Mouse (Mus musculus) forebrain, embryonic 14.5 days (tissue): ENCODE measurements around the gene Lrrc20. TPM values are rescaled to one million over a fixed set of nuclear protein-coding genes. Genes with fewer than 3 reads are reported as not detected.
A peak's percentile ranks its signal among the peaks of the same experiment; 100 is the strongest.

Source experiments
- ATAC-seq: fragments of 200-750 bp; cut with Nextera tagmentation; 2 replicates; pipeline ENCODE4 v1.8.0; 2017; ENCODE audit warnings: mild to moderate bottlenecking, moderate library complexity
- DNase-seq: peaks from one replicate; pipeline ENCODE4 v3.0.0-alpha.2; 2015; ENCODE audit warnings: low spot score
- H3K27ac ChIP-seq: fragments of 300-500 bp; sonication (generic); 2 replicates; pipeline ENCODE4 v1.5.1; 2014; ENCODE audit warnings: low read depth, mild to moderate bottlenecking, control low read depth, low read length, moderate library complexity
- H3K27me3 ChIP-seq: fragments of 300-500 bp; sonication (generic); replicated peaks from 2 replicates; pipeline ENCODE4 v1.6.1; 2014; ENCODE audit warnings: low read length, control low read depth, mixed read lengths; ENCODE audit not compliant: control insufficient read depth, insufficient read depth
- H3K36me3 ChIP-seq: fragments of 300-500 bp; sonication (generic); 2 replicates; pipeline ENCODE4 v1.6.1; 2014; ENCODE audit warnings: low read length, control low read depth; ENCODE audit not compliant: control insufficient read depth, insufficient read depth
- H3K4me1 ChIP-seq: fragments of 300-500 bp; sonication (generic); 2 replicates; pipeline ENCODE4 v1.6.1; 2014; ENCODE audit warnings: antibody characterized with exemption, low read length, control low read depth; ENCODE audit not compliant: control insufficient read depth, insufficient read depth
- H3K4me2 ChIP-seq: fragments of 300-500 bp; sonication (generic); 2 replicates; pipeline ENCODE4 v1.6.1; 2014; ENCODE audit warnings: mild to moderate bottlenecking, control low read depth, low read length
- H3K4me3 ChIP-seq: fragments of 300-500 bp; sonication (generic); 2 replicates; pipeline ENCODE4 v1.5.1; 2014; ENCODE audit warnings: low read depth, low read length, control low read depth
- H3K9ac ChIP-seq: fragments of 300-500 bp; sonication (generic); 2 replicates; pipeline ENCODE4 v1.6.1; 2014; ENCODE audit warnings: mild to moderate bottlenecking, low read length, control low read depth, moderate library complexity
- H3K9me3 ChIP-seq: fragments of 300-500 bp; sonication (generic); replicated peaks from 2 replicates; pipeline ENCODE4 v1.6.1; 2016; ENCODE audit warnings: low read length, control low read depth, mixed read lengths; ENCODE audit not compliant: control insufficient read depth
- WGBS: fragments of 180-500 bp; shearing (Covaris S2); extraction: QIAGEN DNeasy Blood & Tissue Kit; methylation state at CpG from one replicate; pipeline ENCODE4 v1.1.7; 2014; 5-methylcytosine and 5-hydroxymethylcytosine counted together
- polyA plus RNA-seq: library from polyadenylated mRNA; unstranded; fragments of >200 nt; fragmentation: Nextera tagmentation; extraction: Ambion mirVana; gene quantifications from 2 replicates; pipeline ENCODE4 v1.2.1, GENCODE M21; 2014

Gene Lrrc20
- polyA plus RNA-seq, 1 experiment from 2014 or later = 21.3 TPM

DNA sequence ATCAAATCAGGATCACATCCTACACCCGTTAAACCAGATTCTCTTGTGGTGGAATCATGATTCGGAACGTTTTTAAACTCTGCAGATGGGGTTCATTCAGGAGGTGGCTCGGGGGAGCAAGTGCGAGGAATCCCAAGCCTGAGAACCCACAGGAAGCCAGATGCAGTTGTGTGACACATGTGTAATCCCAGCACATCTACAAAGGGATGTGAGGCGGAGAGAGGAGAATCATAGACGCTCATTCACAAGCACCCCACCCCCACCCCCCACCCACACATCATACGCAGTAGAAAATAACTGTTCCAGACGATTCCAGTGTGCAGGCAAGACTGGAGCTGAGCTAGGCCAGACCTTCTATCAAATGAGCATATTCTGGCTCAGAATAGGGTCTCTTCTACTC lies 87.9 kb downstream of the Lrrc20 start:
- Histone ChIP-seq H3K27ac (no peak overlapping the region), H3K4me1 (no peaks in the 10 kb centered on the region), H3K4me3 (no peak overlapping the region), H3K27me3 (no peaks in the 10 kb centered on the region), H3K9me3 (no peaks in the 10 kb centered on the region), H3K9ac (no peak overlapping the region), H3K36me3 (no peaks in the 10 kb centered on the region), H3K4me2 (no peak overlapping the region)
- ATAC-seq = no peak
- 85% methylated on average over 9 of the region's 9 CpGs for WGBS
- DNase-seq = no peak

DNA sequence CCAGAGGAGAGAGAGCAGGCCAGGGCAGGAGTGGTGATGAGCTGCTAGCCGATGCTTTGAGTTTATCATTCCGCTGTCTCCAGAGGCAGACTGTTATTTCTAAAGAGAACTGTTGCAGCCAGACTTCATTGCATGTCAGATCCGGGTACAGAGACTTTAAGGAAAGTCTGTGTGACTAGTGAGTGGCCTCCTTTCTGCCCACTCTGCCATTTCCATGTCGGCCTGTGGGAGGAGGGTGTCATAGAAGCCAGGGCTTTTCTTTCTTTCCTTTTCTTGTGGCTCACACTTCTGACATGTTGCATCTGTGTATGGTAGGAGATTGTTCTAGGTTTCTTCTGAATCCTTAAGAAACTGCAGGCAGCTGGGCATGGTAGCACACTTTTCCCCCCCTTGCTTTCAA lies 88.8 kb downstream of the Lrrc20 start:
- DNase-seq = no peak
- ATAC-seq = no peak
- Histone ChIP-seq H3K9me3 (no peaks in the 10 kb centered on the region), H3K36me3 (no peaks in the 10 kb centered on the region), H3K4me1 (no peaks in the 10 kb centered on the region), H3K27ac (no peak overlapping the region), H3K9ac (no peak overlapping the region), H3K4me3 (no peak overlapping the region), H3K4me2 (no peak overlapping the region), H3K27me3 (no peaks in the 10 kb centered on the region)
- WGBS = 88% methylated on average over 4 of the region's 4 CpGs

DNA sequence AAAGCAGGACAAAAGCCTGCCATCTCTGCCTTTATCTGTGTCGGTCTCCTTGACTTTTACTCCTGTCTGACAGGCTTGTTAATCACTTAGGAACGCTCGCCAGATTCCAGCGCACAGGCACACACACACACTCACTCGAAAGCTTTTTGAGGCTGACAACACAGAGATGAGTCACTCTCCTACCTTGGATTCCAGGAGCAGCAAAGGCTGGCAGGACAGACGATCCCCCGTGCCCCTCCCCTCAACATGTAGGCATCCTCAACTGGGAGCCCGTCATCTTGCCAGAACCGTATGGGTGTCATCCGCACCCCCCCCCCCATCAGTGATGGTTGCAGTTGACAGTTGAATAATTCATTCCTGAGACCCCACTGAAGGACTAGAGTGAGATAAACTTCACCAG lies 94.6 kb downstream of the Lrrc20 start:
- Histone ChIP-seq H3K4me3 (no peak overlapping the region), H3K4me2 (0 out of 2 replicates have a peak overlapping the region, but pooled peaks have one; percentile 3), H3K9me3 (no peaks in the 10 kb centered on the region), H3K9ac (0 out of 2 replicates have a peak overlapping the region, but pooled peaks have one; percentile 29), H3K27me3 (no peaks in the 10 kb centered on the region), H3K27ac (no peak overlapping the region), H3K36me3 (no peaks in the 10 kb centered on the region), H3K4me1 (peaks cover 13% of the 10 kb centered on the region)
- peak; percentile 71 for ATAC-seq
- peak; percentile 55 for DNase-seq
- 15% methylated on average over 10 of the region's 10 CpGs for whole genome bisulfite sequencing

DNA sequence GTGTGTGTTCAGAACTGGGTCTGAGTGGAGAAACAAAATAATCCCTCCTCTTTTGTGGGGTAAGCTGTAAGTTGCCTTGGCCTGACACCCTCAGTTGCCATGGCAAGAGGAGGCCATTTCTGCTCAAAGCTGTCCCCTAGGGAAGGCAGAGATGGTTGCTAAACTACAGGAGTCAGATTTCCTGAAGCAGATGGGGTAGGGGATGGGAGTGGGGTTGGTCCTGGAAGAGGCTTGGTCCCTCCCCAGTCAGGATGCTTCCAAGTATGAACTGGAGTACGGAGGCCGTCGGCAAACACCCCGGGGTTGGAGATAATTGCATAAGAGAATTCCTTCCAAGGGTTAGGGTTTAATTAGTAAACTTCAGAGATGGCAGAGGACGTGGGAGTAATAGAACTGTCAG lies 96.5 kb downstream of the Lrrc20 start:
- peaks cover 25% of the 10 kb centered on the region for H3K4me1 ChIP-seq
- no peaks in the 10 kb centered on the region for H3K36me3 ChIP-seq
- WGBS = 59% methylated on average over 5 of the region's 5 CpGs
- ATAC-seq (no peak), DNase-seq (no peak)
- H3K9me3 ChIP-seq = no peaks in the 10 kb centered on the region
- H3K4me2 ChIP-seq = no peak overlapping the region
- H3K27me3 ChIP-seq = no peaks in the 10 kb centered on the region
- no peak overlapping the region for H3K9ac ChIP-seq
- no peak overlapping the region for H3K27ac ChIP-seq
- no peak overlapping the region for H3K4me3 ChIP-seq

DNA sequence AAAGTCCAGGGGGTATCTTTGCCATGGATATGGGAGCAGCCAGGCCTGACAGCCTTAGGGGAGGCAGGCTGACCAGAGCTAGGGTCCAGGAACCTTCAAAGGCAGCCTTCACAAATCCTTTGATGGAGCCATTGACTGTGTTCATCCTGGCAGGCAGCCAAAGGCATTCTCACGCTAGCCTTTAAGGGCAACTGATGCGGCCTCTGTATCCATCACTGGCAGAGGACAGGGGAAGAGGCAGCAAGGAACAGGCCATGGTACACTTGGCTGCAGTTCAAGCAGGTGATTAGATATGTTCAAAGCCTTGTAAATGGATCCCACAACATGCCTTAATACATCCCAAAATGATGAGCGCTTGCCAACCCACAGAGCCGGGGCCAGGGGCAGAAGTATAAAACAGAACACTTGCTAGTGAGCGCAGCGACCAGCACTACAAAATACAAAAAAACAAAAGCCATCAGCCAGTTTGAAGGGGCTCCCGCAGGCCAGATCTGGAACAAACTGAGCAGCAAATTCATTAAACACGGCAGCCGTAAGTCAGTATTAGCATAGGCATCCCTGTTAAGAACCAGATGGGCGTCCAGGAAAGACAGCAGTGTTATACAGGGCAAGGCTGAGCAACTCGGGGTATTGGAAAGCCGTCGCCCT lies 100.6 kb downstream of the Lrrc20 start:
- H3K4me3 ChIP-seq = no peak overlapping the region
- H3K9me3 ChIP-seq = no peaks in the 10 kb centered on the region
- no peaks in the 10 kb centered on the region; the same call in 1 of the 2 replicates for H3K36me3 ChIP-seq
- 27% methylated on average over 13 of the region's 13 CpGs for whole genome bisulfite sequencing
- DNase-seq (peak; percentile 66), ATAC-seq (peak; percentile 61)
- peaks cover 12% of the 10 kb centered on the region for H3K4me1 ChIP-seq
- no peak overlapping the region for H3K4me2 ChIP-seq
- H3K27ac ChIP-seq = peak overlapping the region; percentile 22; the same call in 1 of the 2 replicates
- no peak overlapping the region for H3K9ac ChIP-seq
- no peaks in the 10 kb centered on the region for H3K27me3 ChIP-seq

DNA sequence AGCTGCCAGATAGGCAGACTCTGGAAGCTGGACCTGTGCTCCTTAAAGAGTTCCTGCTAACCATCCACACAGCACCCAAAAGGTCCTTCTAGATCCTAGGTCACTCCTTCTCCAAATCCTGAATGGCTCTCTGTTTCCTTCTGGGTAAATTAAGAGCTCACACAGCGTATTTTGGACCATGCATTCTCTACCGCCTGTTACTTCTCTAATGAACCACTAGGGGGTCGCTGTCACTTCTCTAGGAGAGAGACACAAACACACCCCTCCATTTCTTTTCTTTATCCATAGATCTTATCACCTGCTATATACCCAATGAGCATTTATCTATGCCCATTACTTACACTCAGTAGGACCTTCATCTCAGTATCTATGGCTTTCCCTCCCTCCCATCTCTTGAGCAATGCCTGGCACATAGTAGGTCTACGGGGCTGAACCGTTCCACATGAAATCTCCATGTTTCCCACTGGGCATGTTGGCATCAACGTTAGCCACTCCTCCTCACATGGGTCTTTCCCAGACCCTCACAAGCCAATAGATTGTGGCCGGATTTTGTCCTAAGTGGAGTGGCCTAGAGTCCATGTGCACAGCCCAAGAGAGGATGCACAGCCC lies 111.7 kb downstream of the Lrrc20 start:
- H3K27ac ChIP-seq = no peak overlapping the region
- no peaks in the 10 kb centered on the region for H3K9me3 ChIP-seq
- no peaks in the 10 kb centered on the region for H3K27me3 ChIP-seq
- WGBS = 81% methylated on average over 7 of the region's 7 CpGs
- DNase-seq (no peak), ATAC-seq (no peak)
- no peak overlapping the region for H3K4me3 ChIP-seq
- H3K4me2 ChIP-seq = no peak overlapping the region
- no peak overlapping the region for H3K9ac ChIP-seq
- peaks cover 9% of the 10 kb centered on the region for H3K4me1 ChIP-seq
- no peaks in the 10 kb centered on the region for H3K36me3 ChIP-seq

DNA sequence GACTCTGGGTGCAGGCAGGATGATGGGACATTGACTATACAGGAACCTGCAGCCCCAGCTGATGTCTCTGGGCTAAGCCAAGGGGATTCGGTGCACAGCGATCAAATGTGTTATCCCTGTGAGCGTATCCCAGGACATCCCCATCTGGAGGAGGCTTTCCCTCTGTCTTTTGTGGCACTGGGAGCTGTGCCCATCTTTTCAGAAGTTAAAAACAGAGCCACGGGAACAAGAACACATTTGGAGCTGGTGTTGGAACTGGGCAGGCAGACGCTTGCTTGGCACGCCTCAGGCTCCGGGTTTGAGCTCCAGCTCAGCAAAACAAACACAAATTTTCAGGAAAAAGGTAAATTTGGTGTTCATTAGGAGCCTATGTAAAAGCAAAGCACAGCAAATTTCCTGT lies 122.4 kb downstream of the Lrrc20 start:
- Histone ChIP-seq H3K9ac (no peak overlapping the region), H3K9me3 (no peaks in the 10 kb centered on the region), H3K4me3 (no peak overlapping the region), H3K27me3 (peaks cover 11% of the 10 kb centered on the region), H3K36me3 (no peaks in the 10 kb centered on the region), H3K4me1 (peaks cover 3% of the 10 kb centered on the region; the same call in 1 of the 2 replicates), H3K27ac (no peak overlapping the region), H3K4me2 (no peak overlapping the region)
- no peak for ATAC-seq
- WGBS = 63% methylated on average over 7 of the region's 7 CpGs
- no peak for DNase-seq

DNA sequence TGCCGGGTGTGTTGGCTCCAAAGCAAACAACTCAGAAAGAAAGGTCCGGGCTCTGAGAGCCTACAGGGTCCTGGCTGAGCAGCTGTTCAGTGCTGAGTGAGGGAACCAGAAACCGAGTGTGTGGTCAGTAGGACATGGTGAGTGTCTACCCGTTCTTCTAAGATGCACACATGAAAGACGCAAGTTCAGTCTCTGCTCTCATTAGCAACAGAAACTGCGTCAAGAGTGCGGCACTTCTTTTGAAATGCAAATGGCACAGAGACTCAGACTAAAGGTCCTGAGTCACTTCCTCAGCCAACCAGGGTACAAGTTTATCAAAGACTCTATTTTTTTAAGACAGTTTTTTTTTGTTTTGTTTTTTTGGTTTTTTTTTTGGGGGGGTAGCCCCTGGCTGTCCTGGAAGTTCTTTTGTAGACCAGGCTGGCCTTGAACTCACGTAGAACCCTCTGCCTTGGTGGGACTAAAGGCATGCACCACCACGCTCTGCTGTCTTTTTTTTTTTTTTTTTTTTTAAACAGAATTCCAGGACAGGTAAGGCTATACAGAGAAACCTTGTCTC lies 124.0 kb downstream of the Lrrc20 start:
- Histone ChIP-seq H3K4me3 (no peak overlapping the region), H3K36me3 (no peaks in the 10 kb centered on the region), H3K27me3 (0 out of 2 replicates have a peak, but pooled peaks cover 4% of the 10 kb centered on the region), H3K9ac (no peak overlapping the region), H3K9me3 (no peaks in the 10 kb centered on the region), H3K4me1 (peaks cover 3% of the 10 kb centered on the region; the same call in 1 of the 2 replicates), H3K27ac (no peak overlapping the region), H3K4me2 (no peak overlapping the region)
- WGBS = 30% methylated on average over 9 of the region's 9 CpGs
- ATAC-seq = no peak
- peak; percentile 16 for DNase-seq
